Mouse (Mus musculus): ENCODE measurements around the gene Kctd21. TPM values are rescaled to one million over a fixed set of nuclear protein-coding genes. Genes with fewer than 3 reads are reported as not detected.

Gene Kctd21
- polyA plus RNA-seq, 1 experiment from 2014 or later = 3.6 TPM

GRCm38 (mm10) chr7:97336678-97337077, 4.6 kb downstream of the Kctd21 start:
- Histone ChIP-seq H3K4me2 (no peak overlapping the region), H3K9me3 (peaks cover 7% of the 10 kb centered on the region; the same call in 1 of the 2 replicates), H3K36me3 (no peaks in the 10 kb centered on the region), H3K4me1 (replicated peaks) (peaks cover 6% of the 10 kb centered on the region), H3K27me3 (no peaks in the 10 kb centered on the region), H3K4me3 (replicated peaks) (no peak overlapping the region), H3K27ac (no peak overlapping the region), H3K9ac (replicated peaks) (no peak overlapping the region)
- 72% methylated on average over 1 of the region's 1 CpGs for WGBS
- ATAC-seq (ENCODE audit: insufficient number of reproducible peaks, insufficient read depth, low FRiP score, low TSS enrichment, low read depth) = no peak

DNA sequence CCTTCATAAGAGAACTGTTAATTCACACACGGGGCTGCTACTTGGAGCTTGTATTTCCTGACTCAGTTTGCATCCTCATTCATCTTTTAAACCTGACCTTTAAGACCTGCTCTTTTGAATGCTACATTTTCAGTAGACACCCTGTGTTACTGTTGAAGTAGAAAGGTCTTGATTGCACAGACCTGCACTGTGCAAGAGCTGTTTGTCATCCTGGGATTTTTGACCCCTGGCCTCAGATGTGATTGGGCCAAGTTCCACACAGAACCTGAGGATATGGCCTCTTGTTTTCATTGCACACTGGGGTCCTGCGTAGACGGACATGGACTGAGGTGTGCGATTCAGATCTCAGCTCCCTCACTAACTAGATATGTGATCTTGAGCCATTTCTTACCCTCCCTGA, 6.5 kb downstream of the Kctd21 start:
- Histone ChIP-seq H3K27ac (no peak overlapping the region), H3K27me3 (no peaks in the 10 kb centered on the region), H3K4me3 (replicated peaks) (no peak overlapping the region), H3K4me2 (no peak overlapping the region), H3K4me1 (replicated peaks) (no peaks in the 10 kb centered on the region), H3K9me3 (peaks cover 7% of the 10 kb centered on the region; the same call in 1 of the 2 replicates), H3K9ac (replicated peaks) (no peak overlapping the region), H3K36me3 (no peaks in the 10 kb centered on the region)
- ATAC-seq (ENCODE audit: insufficient number of reproducible peaks, insufficient read depth, low FRiP score, low TSS enrichment, low read depth) = no peak
- WGBS = 79% methylated on average over 4 of the region's 4 CpGs

- Histone ChIP-seq H3K9ac (replicated peaks) (no peak overlapping the region), H3K9me3 (peaks cover 7% of the 10 kb centered on the region; the same call in 1 of the 2 replicates), H3K36me3 (no peaks in the 10 kb centered on the region), H3K4me1 (replicated peaks) (no peaks in the 10 kb centered on the region), H3K4me2 (no peak overlapping the region), H3K4me3 (replicated peaks) (no peak overlapping the region), H3K27ac (no peak overlapping the region), H3K27me3 (no peaks in the 10 kb centered on the region)
- WGBS = 84% methylated on average over 7 of the region's 7 CpGs
- ATAC-seq (ENCODE audit: insufficient number of reproducible peaks, insufficient read depth, low FRiP score, low TSS enrichment, low read depth) = no peak
These were observed 7.5 kb downstream of the Kctd21 start for GRCm38 (mm10) chr7:97339623-97340022.

DNA sequence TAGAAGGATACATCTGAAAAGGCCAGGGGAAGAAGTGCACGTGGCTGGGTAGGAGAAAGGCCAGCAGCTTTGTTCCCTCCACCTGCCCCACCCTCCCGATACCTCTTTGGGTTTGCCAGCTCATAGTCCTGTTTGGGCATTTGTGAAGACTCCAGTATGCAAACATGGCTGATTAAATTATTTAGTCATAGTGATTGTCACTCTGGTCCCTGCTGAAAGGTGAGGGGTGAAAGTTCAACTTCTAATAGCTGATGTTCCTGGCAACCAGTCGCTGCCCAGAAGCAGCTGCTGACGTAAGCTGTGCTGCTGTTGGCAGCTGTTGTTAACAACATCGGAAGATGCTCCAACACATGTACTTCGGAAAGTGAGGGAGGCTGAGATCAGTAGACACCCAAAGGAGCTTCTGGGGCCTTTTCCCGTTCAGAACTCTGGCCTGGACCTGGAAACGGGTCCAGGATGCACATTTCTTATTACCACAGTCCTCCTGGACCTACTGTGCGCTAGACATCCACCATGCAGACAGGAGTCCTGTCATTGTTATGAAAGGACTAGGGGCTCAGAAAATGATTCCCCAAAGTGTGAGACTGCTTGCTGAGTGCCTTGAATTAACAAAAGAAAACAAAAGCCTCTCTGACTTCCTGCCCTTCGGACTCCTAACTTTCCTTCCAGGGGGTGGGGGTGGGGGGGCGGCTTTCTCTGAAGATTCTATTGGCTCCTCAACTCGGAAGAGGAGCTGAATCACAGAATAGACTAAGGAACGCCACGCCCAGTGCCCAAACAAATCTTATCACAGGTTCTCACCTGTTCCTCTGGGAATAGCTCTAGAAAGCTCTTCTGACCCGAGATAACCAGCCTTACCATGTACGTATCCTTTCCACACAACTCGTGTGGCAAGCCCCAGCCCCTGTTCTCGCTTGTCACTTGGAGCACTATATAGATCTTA, 9.1 kb downstream of the Kctd21 start:
- Histone ChIP-seq H3K4me1 (replicated peaks) (no peaks in the 10 kb centered on the region), H3K36me3 (no peaks in the 10 kb centered on the region), H3K9me3 (peaks cover 7% of the 10 kb centered on the region; the same call in 1 of the 2 replicates), H3K9ac (replicated peaks) (no peak overlapping the region), H3K4me2 (no peak overlapping the region), H3K27me3 (0 out of 2 replicates have a peak, but pooled peaks cover 4% of the 10 kb centered on the region), H3K27ac (no peak overlapping the region), H3K4me3 (replicated peaks) (no peak overlapping the region)
- no peak for ATAC-seq (ENCODE audit: insufficient number of reproducible peaks, insufficient read depth, low FRiP score, low TSS enrichment, low read depth)
- 68% methylated on average over 18 of the region's 18 CpGs for WGBS

DNA sequence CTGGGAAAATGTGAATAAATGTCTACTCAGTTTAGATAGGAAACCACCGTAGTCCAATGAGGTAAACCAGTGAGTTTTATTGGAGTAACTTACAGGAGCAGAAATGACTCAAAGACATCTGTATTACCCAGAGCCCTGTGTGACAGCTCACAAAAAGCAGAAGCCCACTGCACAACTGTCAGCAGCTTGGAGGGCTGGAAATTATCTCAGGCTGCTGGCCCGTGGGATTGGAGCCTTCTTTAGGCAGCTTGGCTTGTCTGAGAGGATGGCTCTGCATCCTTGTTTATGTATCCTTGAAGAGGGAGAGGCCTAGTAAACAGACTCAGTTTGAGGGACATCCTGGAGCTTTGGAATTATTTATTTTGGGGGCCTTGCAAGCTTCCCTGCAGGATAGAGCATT, 10.8 kb downstream of the Kctd21 start:
- H3K4me1 ChIP-seq (replicated peaks) = no peaks in the 10 kb centered on the region
- no peak overlapping the region for H3K27ac ChIP-seq
- 0 out of 2 replicates have a peak, but pooled peaks cover 4% of the 10 kb centered on the region for H3K27me3 ChIP-seq
- ATAC-seq (ENCODE audit: insufficient number of reproducible peaks, insufficient read depth, low FRiP score, low TSS enrichment, low read depth) = no peak
- H3K9ac ChIP-seq (replicated peaks) = no peak overlapping the region
- H3K9me3 ChIP-seq = peaks cover 7% of the 10 kb centered on the region; the same call in 1 of the 2 replicates
- H3K36me3 ChIP-seq = peaks cover 3% of the 10 kb centered on the region; the same call in 1 of the 2 replicates
- 39% methylated on average over 2 of the region's 2 CpGs for WGBS
- no peak overlapping the region for H3K4me3 ChIP-seq (replicated peaks)
- H3K4me2 ChIP-seq = no peak overlapping the region

GRCm38 (mm10) chr7:97344655-97345054, 12.5 kb downstream of the Kctd21 start:
- H3K27ac ChIP-seq = no peak overlapping the region
- no peak overlapping the region for H3K4me3 ChIP-seq (replicated peaks)
- no peak overlapping the region for H3K4me2 ChIP-seq
- WGBS = 83% methylated on average over 2 of the region's 2 CpGs
- 0 out of 2 replicates have a peak, but pooled peaks cover 4% of the 10 kb centered on the region for H3K27me3 ChIP-seq
- H3K36me3 ChIP-seq = peaks cover 10% of the 10 kb centered on the region; the same call in 1 of the 2 replicates
- H3K9ac ChIP-seq (replicated peaks) = no peak overlapping the region
- H3K9me3 ChIP-seq = peaks cover 7% of the 10 kb centered on the region; the same call in 1 of the 2 replicates
- no peak for ATAC-seq (ENCODE audit: insufficient number of reproducible peaks, insufficient read depth, low FRiP score, low TSS enrichment, low read depth)
- H3K4me1 ChIP-seq (replicated peaks) = no peaks in the 10 kb centered on the region

GRCm38 (mm10) chr7:97345229-97345871, 13.2 kb downstream of the Kctd21 start:
- ATAC-seq (ENCODE audit: insufficient number of reproducible peaks, insufficient read depth, low FRiP score, low TSS enrichment, low read depth) = no peak
- Histone ChIP-seq H3K9me3 (peaks cover 3% of the 10 kb centered on the region; the same call in 1 of the 2 replicates), H3K4me2 (no peak overlapping the region), H3K9ac (replicated peaks) (no peak overlapping the region), H3K4me3 (replicated peaks) (no peak overlapping the region), H3K36me3 (peaks cover 10% of the 10 kb centered on the region; the same call in 1 of the 2 replicates), H3K27ac (no peak overlapping the region), H3K4me1 (replicated peaks) (no peaks in the 10 kb centered on the region), H3K27me3 (0 out of 2 replicates have a peak, but pooled peaks cover 4% of the 10 kb centered on the region)
- WGBS = 62% methylated on average over 10 of the region's 10 CpGs

GRCm38 (mm10) chr7:97346111-97346821, 14.1 kb downstream of the Kctd21 start:
- no peak overlapping the region for H3K4me3 ChIP-seq (replicated peaks)
- 82% methylated on average over 9 of the region's 9 CpGs for WGBS
- H3K4me1 ChIP-seq (replicated peaks) = no peaks in the 10 kb centered on the region
- no peak for ATAC-seq (ENCODE audit: insufficient number of reproducible peaks, insufficient read depth, low FRiP score, low TSS enrichment, low read depth)
- H3K9me3 ChIP-seq = no peaks in the 10 kb centered on the region
- H3K27me3 ChIP-seq = 0 out of 2 replicates have a peak, but pooled peaks cover 4% of the 10 kb centered on the region
- H3K36me3 ChIP-seq = peaks cover 10% of the 10 kb centered on the region; the same call in 1 of the 2 replicates
- no peak overlapping the region for H3K9ac ChIP-seq (replicated peaks)
- H3K4me2 ChIP-seq = no peak overlapping the region
- no peak overlapping the region for H3K27ac ChIP-seq

GRCm38 (mm10) chr7:97346822-97347166, 14.7 kb downstream of the Kctd21 start:
- Histone ChIP-seq H3K9ac (replicated peaks) (no peak overlapping the region), H3K27me3 (0 out of 2 replicates have a peak, but pooled peaks cover 4% of the 10 kb centered on the region), H3K27ac (no peak overlapping the region), H3K4me2 (no peak overlapping the region), H3K4me1 (replicated peaks) (no peaks in the 10 kb centered on the region), H3K4me3 (replicated peaks) (no peak overlapping the region), H3K36me3 (peaks cover 10% of the 10 kb centered on the region; the same call in 1 of the 2 replicates), H3K9me3 (no peaks in the 10 kb centered on the region)
- WGBS = 88% methylated on average over 3 of the region's 4 CpGs
- no peak for ATAC-seq (ENCODE audit: insufficient number of reproducible peaks, insufficient read depth, low FRiP score, low TSS enrichment, low read depth)

- 95% methylated on average over 15 of the region's 15 CpGs for WGBS
- no peaks in the 10 kb centered on the region for H3K4me1 ChIP-seq (replicated peaks)
These were observed 15.3 kb downstream of the Kctd21 start for GRCm38 (mm10) chr7:97347464-97347863.

More at GRCm38 (mm10) chr7:97347464-97347863, 15.3 kb downstream of the Kctd21 start:
- Histone ChIP-seq H3K27ac (no peak overlapping the region), H3K36me3 (peaks cover 10% of the 10 kb centered on the region; the same call in 1 of the 2 replicates), H3K27me3 (0 out of 2 replicates have a peak, but pooled peaks cover 4% of the 10 kb centered on the region), H3K9ac (replicated peaks) (no peak overlapping the region), H3K4me2 (no peak overlapping the region), H3K4me3 (replicated peaks) (no peak overlapping the region), H3K9me3 (no peaks in the 10 kb centered on the region)
- no peak for ATAC-seq (ENCODE audit: insufficient number of reproducible peaks, insufficient read depth, low FRiP score, low TSS enrichment, low read depth)

All from limb, embryonic 12.5 days (tissue).